Comparison of ENCODE assay signal across 21 mouse cellular contexts in genomic region chr16:78480261-78480660, GRCm38 (mm10).
A peak's percentile ranks its signal among the peaks of the same experiment; 100 is the strongest.
DNase-seq lines count a peak whose midpoint lies in the region; ATAC-seq and TF ChIP-seq lines count a peak whose summit lies in the region.
"Had no signal": no experiment of that assay in that cellular context is flagged by ENCODE, and none has a peak within 500 bp of the region (broad histone marks: within the 10 kb centered on the region; RNA-seq: fewer than 3 reads in every experiment).

No protein-coding gene starts in this region.

- H3K27ac ChIP-seq in testis, adult 2 months (ENCODE audit: control insufficient read depth, insufficient read depth, low read depth, low read length), result no peak overlapping the region
- H3K27ac ChIP-seq: embryonic facial prominence, embryonic 10.5 days; embryonic facial prominence, embryonic 12.5 days; forebrain, embryonic 13.5 days; forebrain, embryonic 15.5 days had no signal

- H3K4me1 ChIP-seq in testis, adult 2 months (ENCODE audit: control insufficient read depth, insufficient read depth, low read length), result no peaks in the 10 kb centered on the region
- H3K4me1 ChIP-seq: embryonic facial prominence, embryonic 10.5 days; embryonic facial prominence, embryonic 12.5 days; forebrain, embryonic 13.5 days; forebrain, embryonic 15.5 days had no signal

- TF ChIP-seq CTCF in testis, adult 2 months (IDR thresholded peaks at IDR 0.05; ENCODE audit: control insufficient read depth, insufficient read depth, insufficient replicate concordance, low read depth, low read length), result no peak

- no peaks in the 10 kb centered on the region for H3K27me3 ChIP-seq in testis, adult 2 months (ENCODE audit: control insufficient read depth, insufficient read depth, low read length)
- H3K27me3 ChIP-seq: embryonic facial prominence, embryonic 12.5 days; forebrain, embryonic 13.5 days; forebrain, embryonic 15.5 days had no signal

- no peak for DNase-seq in testis, postnatal 10 days (ENCODE audit: low spot score)
- DNase-seq in cerebellum, postnatal 10 days, result no peak
- DNase-seq: adrenal gland, adult 2 months; adrenal gland, postnatal 10 days; adrenal gland, postnatal 25 days; cerebellum, adult 11 months; cerebellum, adult 18-20 months; cerebellum, adult 8-10 months; cerebellum, postnatal 14 days; cerebellum, postnatal 36 days; forebrain, postnatal 0 days had no signal

- TF ChIP-seq POLR2A in testis, adult 2 months (IDR thresholded peaks at IDR 0.05; ENCODE audit: control insufficient read depth, low read depth, low read length), result no peak

- no peaks in the 10 kb centered on the region for H3K36me3 ChIP-seq in testis, adult 2 months (ENCODE audit: control insufficient read depth, insufficient read depth, low read length)
- H3K36me3 ChIP-seq: embryonic facial prominence, embryonic 10.5 days; embryonic facial prominence, embryonic 12.5 days; forebrain, embryonic 15.5 days had no signal

- ATAC-seq in granulocyte monocyte progenitor cell, adult 5-6 weeks (replicated peaks; ENCODE audit: poor library complexity, severe bottlenecking), result peak; percentile 85
- ATAC-seq in megakaryocyte, adult 5-6 weeks (ENCODE audit: poor library complexity, severe bottlenecking), result peak; percentile 66
- ATAC-seq in neutrophil, adult 5-6 weeks (ENCODE audit: extremely low read depth, insufficient number of reproducible peaks, low FRiP score, poor library complexity, severe bottlenecking), result 0 out of 2 replicates have a peak, but pooled peaks have one; percentile 16
- ATAC-seq in inflammation-experienced regulatory T-cells, adult 6 months, result no peak
- no peak for ATAC-seq in megakaryocyte-erythroid progenitor cell, adult 5-6 weeks (replicated peaks; ENCODE audit: low FRiP score, low TSS enrichment, poor library complexity, severe bottlenecking)
- ATAC-seq: forebrain, embryonic 13.5 days; forebrain, embryonic 15.5 days; forebrain, postnatal 0 days had no signal

- H3K4me3 ChIP-seq in testis, adult 2 months (ENCODE audit: control insufficient read depth, low read depth, low read length), result peak overlapping the region; percentile 47
- H3K4me3 ChIP-seq: embryonic facial prominence, embryonic 10.5 days; embryonic facial prominence, embryonic 12.5 days; forebrain, embryonic 13.5 days; forebrain, embryonic 15.5 days had no signal

Comparison
In these comparisons a context has a peak if more than half of its experiments do, and no peak if none do; other contexts are left out.
1. ATAC-seq: peak in granulocyte monocyte progenitor cell, adult 5-6 weeks (single experiment), megakaryocyte, adult 5-6 weeks (single experiment) and neutrophil, adult 5-6 weeks (single experiment); none in inflammation-experienced regulatory T-cells, adult 6 months (single experiment) and megakaryocyte-erythroid progenitor cell, adult 5-6 weeks (single experiment).